Mouse (Mus musculus): ENCODE results near the gene Mab21l3. TPM values are rescaled to one million over a fixed set of nuclear protein-coding genes. Genes with fewer than 3 reads are reported as not detected.

Gene Mab21l3
- total RNA-seq, 1 experiment from 2014 or later, result not detected

- no peak for ATAC-seq (ENCODE audit: extremely low read depth, insufficient number of reproducible peaks, low FRiP score, poor library complexity, severe bottlenecking)
Observed at GRCm38 (mm10) chr3:101806941-101807340, 41.8 kb downstream of the Mab21l3 start.

DNA sequence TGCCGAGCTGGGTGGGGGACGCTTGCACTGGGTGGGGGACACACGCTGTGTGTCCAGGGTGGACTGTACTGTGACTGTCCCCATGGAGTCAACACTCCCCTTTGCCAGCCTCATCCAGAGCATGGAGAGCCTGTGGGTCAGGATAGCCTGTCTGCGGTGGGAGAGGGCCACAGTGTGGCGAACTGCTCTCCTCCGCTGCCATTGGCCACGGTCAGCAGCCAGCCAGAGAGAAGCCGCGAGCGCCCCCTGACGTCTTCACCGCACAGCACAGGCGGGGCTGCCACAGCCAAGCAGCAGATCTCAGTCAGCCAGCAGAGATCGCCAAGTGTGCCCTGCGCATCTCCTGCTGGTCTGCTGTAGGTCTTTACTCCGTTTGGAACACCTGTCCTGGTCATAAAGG is 42.6 kb downstream of the Mab21l3 start:
- ATAC-seq (ENCODE audit: extremely low read depth, insufficient number of reproducible peaks, low FRiP score, poor library complexity, severe bottlenecking), result no peak

- ATAC-seq (ENCODE audit: extremely low read depth, insufficient number of reproducible peaks, low FRiP score, poor library complexity, severe bottlenecking), result no peak
Observed at GRCm38 (mm10) chr3:101805562-101806004, 43.2 kb downstream of the Mab21l3 start.

DNA sequence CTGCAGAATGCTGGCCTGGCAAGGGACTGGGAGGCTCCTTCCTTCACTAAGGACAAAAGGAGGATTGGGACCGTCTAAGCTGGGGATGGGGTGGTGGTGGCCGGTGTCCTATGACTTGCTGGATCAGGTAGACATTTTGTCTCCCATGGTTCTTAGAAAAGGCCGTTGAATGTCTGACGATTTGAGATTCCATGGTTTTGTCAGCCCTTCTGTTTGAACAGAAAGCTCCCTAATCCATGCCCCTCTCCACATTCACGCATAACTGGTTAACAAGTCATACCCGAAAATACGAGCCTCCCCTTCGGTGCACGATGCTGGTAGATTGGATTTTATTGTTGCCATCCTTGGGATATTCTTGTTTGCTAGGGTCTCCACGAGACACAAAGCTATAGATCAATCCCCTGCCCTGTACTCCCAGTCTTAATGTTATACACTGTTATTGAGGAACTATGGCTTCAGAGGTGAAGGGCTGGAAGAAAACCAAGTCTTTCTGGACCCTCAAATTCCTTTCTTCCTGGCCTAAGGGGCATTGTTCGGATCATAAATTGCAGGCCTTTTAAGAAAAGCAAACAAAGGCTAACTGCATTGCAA is 43.7 kb downstream of the Mab21l3 start:
- ATAC-seq (ENCODE audit: extremely low read depth, insufficient number of reproducible peaks, low FRiP score, poor library complexity, severe bottlenecking), result no peak

GRCm38 (mm10) chr3:101804331-101804730 is 44.4 kb downstream of the Mab21l3 start:
- ATAC-seq (ENCODE audit: extremely low read depth, insufficient number of reproducible peaks, low FRiP score, poor library complexity, severe bottlenecking), result no peak

GRCm38 (mm10) chr3:101803764-101804163 is 45.0 kb downstream of the Mab21l3 start:
- ATAC-seq (ENCODE audit: extremely low read depth, insufficient number of reproducible peaks, low FRiP score, poor library complexity, severe bottlenecking), result no peak

DNA sequence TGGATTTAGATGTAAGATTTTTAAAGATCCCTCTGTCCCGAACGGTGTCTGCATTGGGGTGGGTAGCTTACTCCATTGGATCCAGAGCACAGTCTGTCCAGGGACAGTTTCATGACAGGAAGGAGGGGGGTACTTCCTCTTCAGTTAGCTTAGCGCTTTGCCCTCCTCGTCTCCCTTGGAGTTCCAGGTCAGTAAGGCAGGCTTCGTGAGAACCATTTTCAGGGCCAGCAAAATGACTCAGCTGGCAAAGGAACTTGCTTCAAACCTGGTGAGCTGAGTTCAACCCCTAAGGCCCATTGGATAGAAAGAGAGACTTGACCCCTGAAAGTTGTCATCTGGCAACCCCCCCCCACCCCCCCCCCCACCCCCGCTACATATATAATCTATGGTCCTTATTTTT is 46.0 kb downstream of the Mab21l3 start:
- no peak for ATAC-seq (ENCODE audit: extremely low read depth, insufficient number of reproducible peaks, low FRiP score, poor library complexity, severe bottlenecking)

DNA sequence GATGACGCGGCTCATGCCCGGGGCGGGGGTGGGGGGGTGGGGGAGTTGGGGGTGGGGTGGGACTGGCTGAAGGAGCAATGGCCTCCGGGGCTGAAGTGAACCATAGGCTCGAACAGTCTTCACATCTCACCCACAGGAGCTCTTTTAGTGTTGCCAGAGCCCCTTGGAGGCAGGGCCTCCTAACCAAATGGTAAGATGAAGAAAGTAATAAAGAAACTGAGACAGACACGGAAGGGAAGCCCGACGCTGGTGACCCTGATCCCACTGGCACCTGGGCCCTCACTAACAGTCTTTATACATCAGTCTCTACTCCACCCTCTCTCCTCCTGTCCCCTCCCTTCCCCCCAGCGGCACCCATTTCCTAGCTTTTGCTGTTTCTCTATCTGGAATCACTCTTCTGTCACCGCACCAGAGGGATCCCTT is 48.2 kb downstream of the Mab21l3 start:
- no peak for ATAC-seq (ENCODE audit: extremely low read depth, insufficient number of reproducible peaks, low FRiP score, poor library complexity, severe bottlenecking)

DNA sequence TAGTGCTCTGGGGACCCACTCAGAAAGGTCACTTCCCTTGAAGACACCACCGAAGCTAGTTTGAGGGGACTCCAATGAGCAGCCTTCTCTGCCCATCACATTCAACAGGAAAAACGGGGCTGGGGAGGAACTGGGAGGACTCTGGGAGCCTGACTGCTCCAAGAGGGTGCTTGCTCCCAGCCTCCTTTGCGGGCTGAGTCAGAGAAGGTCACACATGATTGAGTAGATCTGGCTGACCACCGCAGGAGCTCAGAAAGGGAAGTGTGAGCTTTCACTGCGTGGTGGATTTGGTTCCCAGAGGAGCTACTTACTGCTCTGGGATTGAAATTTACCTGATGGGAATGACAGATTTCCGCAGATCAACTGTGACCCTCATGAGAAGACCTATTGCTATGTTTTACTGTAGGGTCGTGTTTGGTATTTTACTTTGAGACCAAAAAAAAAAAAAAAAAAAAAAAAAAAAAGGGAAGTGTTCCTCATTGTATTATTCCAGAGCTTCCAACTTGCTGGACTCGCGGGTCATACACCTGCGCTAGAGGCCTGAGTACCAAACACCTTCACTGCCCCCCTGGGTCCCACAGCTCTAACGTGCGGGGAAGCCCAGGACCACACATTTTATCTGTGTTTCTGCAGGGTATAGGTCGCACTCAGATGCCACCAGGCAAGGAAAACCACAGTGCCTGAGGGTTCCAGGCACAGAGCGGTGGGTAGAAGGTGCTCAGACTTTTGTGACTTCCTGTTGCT is 48.7 kb downstream of the Mab21l3 start:
- ATAC-seq (ENCODE audit: extremely low read depth, insufficient number of reproducible peaks, low FRiP score, poor library complexity, severe bottlenecking), result peak; percentile 22; the same call in 1 of the 2 replicates

DNA sequence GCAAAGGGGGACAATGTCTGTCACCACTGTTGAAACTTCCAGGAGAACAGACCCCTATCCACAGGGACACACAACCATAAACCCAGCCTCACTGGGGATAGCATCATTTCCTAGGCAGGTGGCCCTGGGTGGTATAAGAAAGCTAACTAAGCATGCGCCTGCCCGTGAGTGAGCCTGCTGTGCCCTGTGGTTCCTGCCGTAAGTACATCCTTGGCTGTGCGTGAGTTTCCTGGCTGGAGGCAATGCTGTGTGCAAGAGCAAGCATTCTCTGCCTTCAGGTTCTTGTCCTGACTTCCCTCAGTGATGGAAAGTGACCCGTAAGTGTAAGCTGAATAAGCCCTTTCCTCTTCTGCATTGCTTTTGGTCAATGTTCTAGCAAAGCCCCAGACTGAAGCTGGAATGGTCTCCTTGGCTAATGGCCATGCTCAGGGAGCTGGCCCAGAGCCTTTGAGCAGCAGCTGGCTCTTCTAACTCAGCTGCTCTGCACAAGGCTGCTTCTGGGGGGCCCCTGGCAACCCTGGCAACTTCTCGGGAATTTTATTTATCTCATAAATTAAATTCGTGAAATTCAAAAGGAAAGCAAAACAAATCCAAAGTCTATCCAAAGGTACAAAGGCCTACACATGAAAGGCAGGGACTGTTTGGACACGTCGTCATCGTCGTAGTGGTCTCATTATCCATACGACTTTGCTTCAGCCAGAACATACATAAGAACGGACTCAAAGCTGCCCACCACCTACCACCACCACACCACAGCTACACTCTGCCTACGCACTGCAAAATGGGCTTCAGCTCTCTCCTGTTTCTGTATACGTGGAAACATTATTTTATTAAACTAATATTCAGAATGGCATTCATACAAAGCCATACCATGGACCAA is 50.7 kb downstream of the Mab21l3 start:
- no peak for ATAC-seq (ENCODE audit: extremely low read depth, insufficient number of reproducible peaks, low FRiP score, poor library complexity, severe bottlenecking)

- no peak for ATAC-seq (ENCODE audit: extremely low read depth, insufficient number of reproducible peaks, low FRiP score, poor library complexity, severe bottlenecking)
Observed at GRCm38 (mm10) chr3:101796212-101796611, 52.5 kb downstream of the Mab21l3 start.

- ATAC-seq (ENCODE audit: extremely low read depth, insufficient number of reproducible peaks, low FRiP score, poor library complexity, severe bottlenecking), result no peak
Observed at GRCm38 (mm10) chr3:101795387-101796039, 53.2 kb downstream of the Mab21l3 start.

DNA sequence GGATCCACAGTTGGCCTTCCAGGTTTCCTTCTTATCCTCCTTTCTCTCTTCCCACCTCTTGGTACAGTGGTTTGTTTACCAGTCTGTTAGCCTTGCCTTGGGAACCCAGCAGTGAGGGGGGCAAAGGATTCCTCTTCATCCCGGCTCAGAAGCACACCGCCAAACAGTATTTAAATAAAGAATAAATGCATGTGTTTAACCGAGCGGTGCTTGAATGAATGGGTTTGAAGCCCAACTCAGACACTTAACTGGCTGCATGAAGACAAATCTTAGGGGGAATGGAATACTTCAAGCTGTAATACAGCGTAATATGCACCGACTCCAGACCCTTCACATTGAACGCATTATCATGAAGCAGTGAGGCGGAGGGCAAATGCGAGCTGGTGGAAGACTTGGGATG is 54.1 kb downstream of the Mab21l3 start:
- no peak for ATAC-seq (ENCODE audit: extremely low read depth, insufficient number of reproducible peaks, low FRiP score, poor library complexity, severe bottlenecking)

DNA sequence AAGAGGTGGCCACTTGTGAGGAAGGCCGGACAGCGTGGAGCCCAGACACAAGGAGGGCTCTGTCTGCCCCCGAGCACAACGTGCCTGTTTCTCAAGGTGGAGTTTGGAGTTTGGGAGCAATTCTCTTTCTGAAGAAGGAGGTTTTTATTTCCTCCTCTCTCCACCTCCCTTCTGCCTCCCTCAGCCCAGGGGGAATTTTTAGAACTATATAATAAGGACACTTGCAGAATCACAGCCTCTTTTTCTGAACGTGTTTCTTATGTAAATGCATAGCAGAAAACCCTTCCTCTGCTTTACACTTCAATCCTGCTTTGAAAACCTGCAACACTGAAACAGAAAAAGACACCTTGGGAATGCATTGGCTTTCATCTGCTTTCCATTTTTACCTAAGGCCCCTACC is 54.7 kb downstream of the Mab21l3 start:
- ATAC-seq (ENCODE audit: extremely low read depth, insufficient number of reproducible peaks, low FRiP score, poor library complexity, severe bottlenecking), result no peak

- ATAC-seq (ENCODE audit: extremely low read depth, insufficient number of reproducible peaks, low FRiP score, poor library complexity, severe bottlenecking), result no peak
Observed at GRCm38 (mm10) chr3:101792191-101792590, 56.6 kb downstream of the Mab21l3 start.

DNA sequence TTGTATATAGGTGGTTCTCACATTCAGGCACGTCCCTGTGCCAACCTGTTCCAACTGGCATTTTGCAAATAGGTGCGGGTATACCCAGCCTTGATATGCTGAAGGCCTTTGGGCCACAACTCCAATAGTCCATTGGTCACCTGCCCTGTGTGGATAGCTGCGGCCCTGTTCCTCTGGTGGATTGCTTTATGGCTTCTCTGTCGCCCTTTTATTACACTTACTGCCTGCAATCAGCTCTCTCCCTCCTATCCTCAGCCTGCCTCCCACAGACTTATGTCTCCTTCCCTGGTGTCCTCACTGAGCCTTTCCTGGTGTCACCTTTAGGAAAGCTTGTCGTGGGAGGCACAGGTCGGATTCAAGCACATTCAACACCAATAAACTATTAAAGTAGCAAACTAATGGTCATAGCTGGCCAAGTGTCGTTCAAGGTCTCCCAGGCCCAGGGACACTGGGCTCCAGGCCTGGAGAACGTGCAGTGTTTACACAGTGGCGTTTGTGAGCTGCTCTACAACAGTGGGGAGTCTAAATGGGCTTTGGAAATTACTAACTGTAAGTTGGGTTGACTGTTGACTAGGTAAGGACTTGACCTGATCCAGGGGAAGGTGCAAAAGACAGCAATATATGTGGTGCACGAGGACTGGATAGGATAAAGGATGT is 63.9 kb downstream of the Mab21l3 start:
- ATAC-seq (ENCODE audit: extremely low read depth, insufficient number of reproducible peaks, low FRiP score, poor library complexity, severe bottlenecking), result no peak

- no peak for ATAC-seq (ENCODE audit: extremely low read depth, insufficient number of reproducible peaks, low FRiP score, poor library complexity, severe bottlenecking)
Observed at GRCm38 (mm10) chr3:101783793-101784192, 65.0 kb downstream of the Mab21l3 start.

GRCm38 (mm10) chr3:101780874-101781483 is 67.8 kb downstream of the Mab21l3 start:
- ATAC-seq (ENCODE audit: extremely low read depth, insufficient number of reproducible peaks, low FRiP score, poor library complexity, severe bottlenecking), result no peak

All from neutrophil, adult 5-6 weeks (primary cell).